Mouse (Mus musculus) v-Abl transformed pro-B cells (cell line): Measurements from ENCODE around the gene Map3k12.

Experiments
- in situ Hi-C, 2 experiments: fragments of 400-800 bp; cut with MboI; formaldehyde crosslinking; loops; one replicate each; pipeline ENCODE4 v1.15.1; 2025; ENCODE audit not compliant: unreplicated experiment in 2 of 2

The Map3k12 gene

GRCm38 (mm10) chr15:102506864-102507263 lies 10.0 kb downstream of the Map3k12 start:
- in situ Hi-C loops, result no loop called here

GRCm38 (mm10) chr15:102506464-102506830 lies 10.4 kb downstream of the Map3k12 start:
- in situ Hi-C loops, result no loop called here

GRCm38 (mm10) chr15:102505770-102506463 lies 10.9 kb downstream of the Map3k12 start:
- in situ Hi-C loops, result no loop called here

- in situ Hi-C loops, result no loop called here
Measured at GRCm38 (mm10) chr15:102505073-102505769, 11.6 kb downstream of the Map3k12 start.

DNA sequence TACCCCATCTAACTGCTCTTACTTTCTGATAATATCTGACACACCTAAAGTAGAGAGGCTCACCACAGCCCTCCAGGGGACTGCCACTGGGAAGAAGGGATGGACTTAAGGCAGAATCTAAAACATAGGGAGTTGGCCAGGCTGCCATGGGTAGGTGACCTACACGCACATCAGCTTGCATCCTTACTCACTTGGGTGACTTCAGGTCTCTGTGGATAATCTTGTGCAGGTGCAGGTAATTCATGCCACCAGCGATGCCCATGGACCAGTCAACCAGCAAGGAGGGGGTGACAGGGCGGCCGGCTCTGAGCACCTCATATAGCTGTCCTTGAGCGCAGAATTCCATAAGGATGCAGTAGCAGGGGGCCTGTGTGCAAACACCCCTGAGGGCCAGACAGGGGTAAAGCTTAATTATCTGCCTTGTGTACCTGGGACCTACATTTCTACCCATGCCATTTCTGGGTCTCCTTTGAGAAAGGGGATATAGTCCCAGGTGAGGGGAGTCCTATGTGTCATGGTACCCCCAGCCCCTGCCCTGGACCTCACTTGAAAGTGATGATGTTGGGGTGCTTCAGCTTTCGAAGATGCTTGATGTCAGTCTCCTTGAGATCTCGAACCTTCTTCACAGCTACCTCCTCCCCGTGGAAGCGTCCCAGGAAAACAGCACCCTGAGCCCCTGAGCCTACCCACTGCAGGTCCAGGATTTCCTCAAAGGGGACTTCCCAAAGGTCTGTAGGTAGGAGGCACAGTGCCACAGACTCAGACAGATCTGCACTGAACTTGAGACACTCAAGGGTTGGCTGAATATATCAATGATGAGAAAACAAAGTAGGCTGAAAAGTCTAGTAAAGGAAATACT lies 12.7 kb downstream of the Map3k12 start:
- in situ Hi-C loops, result no loop called here

- in situ Hi-C loops, result no loop called here
Measured at GRCm38 (mm10) chr15:102503447-102503846, 13.4 kb downstream of the Map3k12 start, which contains the start of gene Gm10337. Gene Gm10337, plus strand, starts transcription at chr15:102503722.

DNA sequence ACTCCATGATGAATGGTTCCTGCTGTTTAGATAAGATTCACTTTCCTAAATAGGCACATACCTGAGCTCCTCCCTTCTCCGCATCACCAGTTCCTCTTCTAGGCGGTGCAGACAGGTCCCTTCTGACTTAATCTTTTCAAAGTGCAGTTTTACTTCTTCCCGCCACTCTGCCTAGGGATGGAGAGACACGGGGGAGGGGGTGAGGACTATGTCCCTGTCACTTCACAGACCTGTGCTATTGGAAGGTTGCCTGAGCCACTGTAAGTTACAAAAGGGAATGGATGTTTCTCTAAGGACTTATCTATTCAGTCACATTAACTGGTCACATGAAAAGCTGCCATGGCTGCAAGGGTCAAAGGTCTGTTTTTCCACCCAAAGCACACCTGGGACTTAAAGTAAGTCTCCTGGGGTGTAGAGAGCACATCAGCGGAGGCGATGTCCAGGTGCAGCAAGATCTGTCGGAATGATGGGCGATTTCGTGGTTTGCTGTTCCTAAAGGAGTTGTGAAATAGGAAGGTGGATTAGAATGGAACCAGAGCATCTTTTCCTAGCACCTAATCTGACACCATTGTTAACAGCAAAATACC lies 14.5 kb downstream of the Map3k12 start:
- in situ Hi-C loops, result no loop called here

DNA sequence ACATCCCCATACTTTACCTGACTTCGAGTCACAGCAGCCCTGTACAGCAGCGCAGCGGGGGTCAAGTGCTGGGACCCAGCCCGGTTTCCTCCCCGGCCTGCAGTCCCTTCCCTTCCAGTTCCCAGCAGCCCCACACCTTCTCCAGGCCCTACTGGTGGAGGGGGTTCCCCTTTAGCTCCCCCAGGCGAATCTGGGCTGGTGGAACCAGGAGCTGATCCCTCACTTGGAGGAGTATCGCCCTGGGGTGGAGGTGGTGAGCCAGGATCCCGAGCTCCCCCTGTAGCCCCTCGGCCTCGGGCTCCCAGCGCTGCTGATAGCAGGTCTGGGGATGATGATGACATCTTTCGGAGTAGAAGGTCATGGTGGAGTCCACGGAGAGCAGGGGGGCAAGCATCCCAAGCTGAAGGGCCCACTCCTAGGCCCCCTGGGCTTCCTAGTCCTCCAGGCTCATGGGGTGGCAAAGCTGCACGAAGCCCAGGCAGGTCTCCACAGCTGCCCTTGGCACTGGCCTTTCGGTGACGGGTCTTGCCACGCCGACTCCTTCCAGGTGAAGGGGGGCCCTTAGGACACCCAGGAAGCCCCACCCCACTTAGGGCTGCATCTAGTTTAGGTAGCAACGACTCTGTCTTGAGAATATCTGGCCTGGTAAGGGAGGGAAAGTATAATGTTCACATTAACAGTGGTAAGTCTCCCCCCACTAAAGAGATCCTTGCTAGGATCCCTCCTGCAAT lies 15.6 kb downstream of the Map3k12 start:
- in situ Hi-C loops, result no loop called here

- in situ Hi-C loops, result no loop called here
Measured at GRCm38 (mm10) chr15:102500479-102500878, 16.4 kb downstream of the Map3k12 start.

- in situ Hi-C loops, result no loop called here
Measured at GRCm38 (mm10) chr15:102499851-102500250, 17.0 kb downstream of the Map3k12 start.

DNA sequence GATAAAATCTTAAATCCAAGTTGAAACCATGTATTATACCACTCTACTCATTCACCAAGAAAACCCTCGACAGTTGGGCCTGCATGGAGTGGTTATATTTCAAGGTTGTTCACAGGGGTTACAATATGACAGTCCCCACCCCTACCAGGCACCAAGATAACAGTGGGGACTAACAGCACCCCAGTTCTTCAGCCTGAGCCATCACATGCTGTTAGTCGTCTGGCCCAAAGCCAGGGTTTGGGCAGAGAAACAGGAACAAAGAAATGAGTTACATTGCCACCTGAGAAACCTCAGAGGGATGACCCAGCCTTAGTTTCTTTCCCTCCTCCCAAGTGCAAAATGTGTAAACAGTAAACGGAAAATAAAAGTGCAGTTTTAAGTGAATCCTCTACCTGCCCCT lies 17.5 kb downstream of the Map3k12 start:
- in situ Hi-C loops, result no loop called here

DNA sequence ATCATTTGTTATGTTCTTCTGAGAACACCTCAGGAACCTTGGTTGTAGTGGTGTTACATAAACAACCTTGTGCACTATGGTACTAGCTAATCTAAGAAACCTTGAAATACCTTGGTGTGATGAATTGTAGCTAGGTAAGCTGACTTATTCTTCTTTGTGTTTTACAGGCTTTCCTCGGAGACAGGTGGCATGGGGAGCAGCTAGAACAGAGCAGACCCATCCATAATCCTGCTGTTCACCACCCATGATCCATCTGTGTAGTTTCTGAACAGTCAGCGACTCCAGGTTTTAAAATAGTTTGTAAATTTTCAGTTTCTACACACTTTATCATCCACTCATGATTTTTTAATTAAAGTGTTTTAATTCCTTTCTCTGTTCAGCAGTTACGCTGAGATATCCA lies 18.5 kb downstream of the Map3k12 start:
- in situ Hi-C loops, result no loop called here

GRCm38 (mm10) chr15:102487664-102488063 lies 29.2 kb downstream of the Map3k12 start:
- in situ Hi-C loops, result no loop called here

DNA sequence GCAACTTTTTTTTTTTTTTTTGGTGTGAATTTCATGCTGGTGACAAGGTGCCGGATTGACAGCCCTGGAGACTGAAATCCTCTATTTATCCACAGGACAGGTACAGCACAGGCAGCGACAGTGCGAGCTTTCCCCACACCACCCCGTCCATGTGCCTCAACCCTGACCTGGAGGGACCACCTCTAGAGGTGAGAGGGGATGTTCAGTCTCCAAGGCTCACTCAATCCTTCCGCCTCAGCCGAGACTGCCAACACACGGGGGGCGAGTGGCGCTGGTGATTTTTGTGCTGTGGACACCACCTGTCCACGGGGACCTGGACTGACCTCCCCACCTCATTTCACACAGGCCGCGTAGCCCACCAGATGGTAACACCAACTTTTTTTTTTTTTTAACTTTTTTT lies 31.0 kb downstream of the Map3k12 start:
- in situ Hi-C loops, result no loop called here

- in situ Hi-C loops, result loop anchor here in 1 of 2 experiments (5.0 kb wide), 1 partner anchor 984 kb away; no protein-coding TSS in a partner anchor
Measured at GRCm38 (mm10) chr15:102483136-102483535, 33.7 kb downstream of the Map3k12 start.

DNA sequence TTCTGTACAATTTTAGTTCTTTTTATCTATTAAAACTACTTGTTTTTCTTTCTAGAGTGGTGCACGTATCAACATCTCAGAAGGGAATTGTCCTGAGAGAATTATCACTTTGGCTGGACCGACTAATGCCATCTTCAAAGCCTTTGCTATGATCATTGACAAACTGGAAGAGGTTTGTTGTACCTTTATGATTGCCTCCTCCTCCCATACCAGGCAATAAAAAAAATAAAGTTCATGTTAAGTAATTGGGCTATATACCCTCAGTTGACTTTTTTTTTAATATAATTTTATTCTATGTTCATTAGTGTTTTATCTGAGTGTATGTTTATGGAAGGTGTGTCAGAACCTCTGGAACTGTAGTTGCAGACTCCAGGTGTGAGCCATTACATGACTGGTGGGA lies 42.3 kb downstream of the Map3k12 start:
- in situ Hi-C loops, result no loop called here

- in situ Hi-C loops, result no loop called here
Measured at GRCm38 (mm10) chr15:102473246-102473645, 43.6 kb downstream of the Map3k12 start.

DNA sequence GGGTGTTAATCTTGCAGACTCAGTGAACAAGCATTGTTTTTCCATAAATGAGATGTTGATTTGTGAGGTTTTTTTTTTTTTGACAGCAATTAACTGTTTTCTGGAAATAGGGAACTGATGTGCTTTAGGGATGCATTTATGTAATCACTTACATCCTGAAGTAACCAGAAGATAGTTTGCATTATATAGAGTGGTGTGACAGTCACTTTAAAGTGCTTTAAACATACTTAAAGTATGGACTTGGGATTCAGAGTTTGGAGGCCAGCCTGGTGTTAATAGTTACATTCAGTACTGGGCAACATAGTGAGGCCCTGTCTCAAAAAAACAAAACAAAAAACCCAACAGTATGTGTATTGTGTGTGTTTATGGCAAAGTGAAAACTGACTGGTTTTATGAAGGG lies 45.1 kb downstream of the Map3k12 start:
- in situ Hi-C loops, result no loop called here

DNA sequence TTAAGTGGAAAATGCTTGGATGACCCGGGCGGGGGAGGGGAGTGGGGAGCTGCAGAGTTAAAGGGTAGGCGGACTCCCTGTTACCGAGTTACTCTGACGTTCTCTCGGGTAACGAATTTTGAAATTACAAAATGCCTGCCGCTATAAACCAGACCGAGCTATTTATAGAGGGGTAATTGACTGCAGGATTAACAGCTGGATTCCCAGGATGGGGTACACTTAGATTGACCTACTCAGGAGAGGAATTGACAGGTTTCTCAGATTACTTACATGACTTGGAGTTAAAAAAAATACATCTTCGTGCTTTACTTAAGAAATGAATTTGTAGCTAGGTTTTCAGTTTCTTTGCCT lies 45.6 kb downstream of the Map3k12 start:
- in situ Hi-C loops, result no loop called here

GRCm38 (mm10) chr15:102470605-102471294 lies 46.1 kb downstream of the Map3k12 start:
- in situ Hi-C loops, result no loop called here
